Mouse (Mus musculus) forebrain, embryonic 10.5 days (tissue): ENCODE measurements around the gene Acer1. TPM values are rescaled to one million over a fixed set of nuclear protein-coding genes. Genes with fewer than 3 reads are reported as not detected.

Experiments used
- DNase-seq: peaks from one replicate; pipeline ENCODE4 v3.0.0-alpha.2; 2017; ENCODE audit warnings: low spot score; ENCODE audit errors: extremely low spot score
- H3K27ac ChIP-seq: fragments of 300-500 bp; sonication (generic); 2 replicates; pipeline ENCODE4 v1.5.1; 2016; ENCODE audit warnings: mild to moderate bottlenecking
- H3K27me3 ChIP-seq: fragments of 300-500 bp; sonication (generic); 2 replicates; pipeline ENCODE4 v1.6.1; 2016; ENCODE audit warnings: mild to moderate bottlenecking; ENCODE audit not compliant: poor library complexity, severe bottlenecking
- H3K36me3 ChIP-seq: fragments of 300-500 bp; sonication (generic); replicated peaks from 2 replicates; pipeline ENCODE4 v1.6.1; 2016; ENCODE audit warnings: mild to moderate bottlenecking, moderate library complexity
- H3K4me1 ChIP-seq: fragments of 300-500 bp; sonication (generic); 2 replicates; pipeline ENCODE4 v1.6.1; 2016
- H3K4me3 ChIP-seq: fragments of 300-500 bp; sonication (generic); 2 replicates; pipeline ENCODE4 v1.5.1; 2016; ENCODE audit warnings: mild to moderate bottlenecking, moderate library complexity
- H3K9me3 ChIP-seq: fragments of 300-500 bp; sonication (generic); 2 replicates; pipeline ENCODE4 v1.6.1; 2016; ENCODE audit warnings: mild to moderate bottlenecking, moderate library complexity
- WGBS: fragments of 180-500 bp; shearing (Covaris S2); methylation state at CpG from one replicate; pipeline ENCODE4 v1.1.7; 2016; 5-methylcytosine and 5-hydroxymethylcytosine counted together
- polyA plus RNA-seq: library from polyadenylated mRNA; unstranded; fragments of >200 nt; fragmentation: Nextera tagmentation; extraction: Ambion mirVana; gene quantifications from 2 replicates; pipeline ENCODE4 v1.2.1, GENCODE M21; 2016

Acer1 gene
- polyA plus RNA-seq, 1 experiment from 2014 or later, result not detected

- H3K4me3 ChIP-seq, result no peak overlapping the region
- H3K4me1 ChIP-seq, result peaks cover 3% of the 10 kb centered on the region; the same call in 1 of the 2 replicates
- no peaks in the 10 kb centered on the region for H3K36me3 ChIP-seq
- H3K27ac ChIP-seq, result no peak overlapping the region
- DNase-seq, result no peak
- no peaks in the 10 kb centered on the region for H3K9me3 ChIP-seq
- no peaks in the 10 kb centered on the region for H3K27me3 ChIP-seq
- 85% methylated on average over 4 of the region's 4 CpGs for WGBS
These were observed 23.3 kb downstream of the Acer1 start for GRCm38 (mm10) chr17:56958667-56959066.

GRCm38 (mm10) chr17:56957763-56958429 lies 24.0 kb downstream of the Acer1 start:
- H3K27ac ChIP-seq, result no peak overlapping the region
- peaks cover 3% of the 10 kb centered on the region; the same call in 1 of the 2 replicates for H3K4me1 ChIP-seq
- DNase-seq, result no peak
- no peaks in the 10 kb centered on the region for H3K36me3 ChIP-seq
- no peaks in the 10 kb centered on the region for H3K9me3 ChIP-seq
- H3K27me3 ChIP-seq, result no peaks in the 10 kb centered on the region
- WGBS, result 37% methylated on average over 11 of the region's 11 CpGs
- no peak overlapping the region for H3K4me3 ChIP-seq

DNA sequence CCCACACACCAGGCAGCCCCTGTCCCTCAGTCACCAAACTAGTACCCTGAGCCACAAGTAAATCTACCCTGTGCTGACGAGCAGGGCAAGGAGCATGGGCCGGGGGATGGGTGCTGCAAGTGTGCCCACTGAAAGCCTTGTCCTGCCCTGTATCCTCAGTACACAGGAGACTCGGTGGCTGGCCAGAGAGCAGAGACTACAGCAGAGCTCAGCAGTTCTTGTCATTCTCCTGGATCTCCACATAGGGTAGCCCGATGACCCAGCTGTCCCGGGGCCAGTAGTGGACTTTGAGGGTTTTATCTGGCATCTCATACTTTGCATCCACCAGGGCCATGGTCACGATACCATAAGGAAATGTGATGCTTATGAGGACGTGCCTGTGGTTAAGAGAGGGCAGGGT lies 27.1 kb downstream of the Acer1 start:
- no peak for DNase-seq
- H3K36me3 ChIP-seq, result no peaks in the 10 kb centered on the region
- WGBS, result 83% methylated on average over 7 of the region's 7 CpGs

DNA sequence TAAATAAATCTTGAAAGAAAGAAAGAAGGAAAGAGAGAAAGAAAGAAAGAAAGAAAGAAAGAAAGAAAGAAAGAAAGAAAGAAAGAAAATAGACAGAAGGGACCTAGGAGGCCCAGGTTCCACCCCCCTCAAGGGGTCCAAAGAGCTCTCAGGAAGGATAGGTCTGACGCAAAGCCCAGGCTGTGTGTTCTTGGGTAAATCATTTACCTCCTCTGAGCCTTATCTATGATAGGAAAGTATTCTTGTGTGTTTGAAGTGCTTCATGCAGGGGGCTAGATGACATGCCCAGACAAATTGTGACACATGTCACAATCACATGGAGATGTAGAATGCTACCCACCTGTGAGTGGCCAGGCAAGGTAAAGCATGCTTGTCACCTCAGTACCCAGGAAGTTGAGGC lies 29.3 kb downstream of the Acer1 start:
- no peak overlapping the region for H3K4me3 ChIP-seq
- no peak overlapping the region for H3K27ac ChIP-seq
- H3K9me3 ChIP-seq, result 0 out of 2 replicates have a peak, but pooled peaks cover 3% of the 10 kb centered on the region
- 93% methylated on average over 1 of the region's 1 CpGs for WGBS
- DNase-seq, result no peak
- no peaks in the 10 kb centered on the region for H3K27me3 ChIP-seq
- H3K4me1 ChIP-seq, result peaks cover 3% of the 10 kb centered on the region; the same call in 1 of the 2 replicates
- H3K36me3 ChIP-seq, result no peaks in the 10 kb centered on the region

More for the DNA sequence above, 27.1 kb downstream of the Acer1 start:
- Histone ChIP-seq H3K27ac (no peak overlapping the region), H3K27me3 (no peaks in the 10 kb centered on the region), H3K4me3 (no peak overlapping the region), H3K4me1 (peaks cover 3% of the 10 kb centered on the region; the same call in 1 of the 2 replicates), H3K9me3 (no peaks in the 10 kb centered on the region)

GRCm38 (mm10) chr17:56950915-56951314 lies 31.0 kb downstream of the Acer1 start:
- no peak for DNase-seq
- 15% methylated on average over 3 of the region's 3 CpGs for WGBS
- no peak overlapping the region for H3K4me3 ChIP-seq
- no peaks in the 10 kb centered on the region for H3K4me1 ChIP-seq
- peaks cover 6% of the 10 kb centered on the region; the same call in 1 of the 2 replicates for H3K9me3 ChIP-seq
- no peaks in the 10 kb centered on the region for H3K27me3 ChIP-seq
- no peaks in the 10 kb centered on the region for H3K36me3 ChIP-seq
- no peak overlapping the region for H3K27ac ChIP-seq

DNA sequence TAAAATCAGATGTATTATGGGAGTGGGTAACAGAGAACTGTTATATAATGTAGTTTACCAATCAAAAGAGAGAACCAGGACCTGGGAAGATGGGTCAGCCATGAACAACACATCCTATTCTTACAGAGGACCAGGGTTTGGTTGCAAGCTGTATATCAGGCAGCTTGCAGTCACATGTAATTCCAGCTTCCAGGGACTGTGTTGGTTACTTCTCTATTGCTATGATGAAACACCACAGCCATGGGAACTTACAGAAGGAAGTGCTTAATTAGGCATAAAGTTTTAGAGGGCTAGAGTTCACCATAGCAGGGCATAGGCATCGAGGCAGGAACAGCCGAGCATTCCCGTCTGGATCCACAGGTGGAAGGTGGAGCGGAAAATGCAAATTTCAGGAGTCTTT lies 43.2 kb downstream of the Acer1 start:
- peaks cover 5% of the 10 kb centered on the region; the same call in 1 of the 2 replicates for H3K9me3 ChIP-seq
- DNase-seq, result no peak
- peaks cover 16% of the 10 kb centered on the region for H3K4me1 ChIP-seq
- H3K4me3 ChIP-seq, result no peak overlapping the region
- peaks cover 2% of the 10 kb centered on the region for H3K36me3 ChIP-seq
- H3K27ac ChIP-seq, result no peak overlapping the region
- peaks cover 10% of the 10 kb centered on the region for H3K27me3 ChIP-seq
- WGBS, result 86% methylated on average over 4 of the region's 4 CpGs

DNA sequence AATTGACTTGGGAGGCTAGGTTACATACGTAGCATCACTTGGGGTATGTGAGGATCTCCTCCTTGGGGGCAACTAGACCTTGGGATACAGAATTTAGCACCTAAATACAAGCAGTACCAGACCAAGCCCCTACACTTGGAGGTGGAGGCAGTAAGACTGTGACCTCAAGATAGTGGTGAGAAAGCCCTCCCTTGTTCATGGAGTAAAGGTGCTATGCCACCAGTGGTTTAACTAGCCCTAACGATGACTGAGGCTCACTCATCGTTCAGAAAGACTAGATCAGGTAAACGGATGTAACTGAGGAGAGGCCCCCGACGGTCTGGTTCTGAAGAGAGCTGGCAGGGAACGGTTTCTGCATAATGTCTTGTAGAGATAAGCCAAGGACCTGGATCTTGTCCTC lies 45.2 kb downstream of the Acer1 start:
- DNase-seq, result no peak
- Histone ChIP-seq H3K27ac (no peak overlapping the region), H3K36me3 (peaks cover 23% of the 10 kb centered on the region), H3K27me3 (peaks cover 10% of the 10 kb centered on the region), H3K4me3 (no peak overlapping the region), H3K4me1 (peaks cover 35% of the 10 kb centered on the region), H3K9me3 (peaks cover under 1% of the 10 kb centered on the region; the same call in 1 of the 2 replicates)
- 97% methylated on average over 7 of the region's 7 CpGs for WGBS

- 2% methylated on average over 76 of the region's 76 CpGs for WGBS
- H3K36me3 ChIP-seq, result peaks cover 33% of the 10 kb centered on the region
- H3K27ac ChIP-seq, result peak within 1 kb of the TSS; percentile 97
- H3K27me3 ChIP-seq, result peaks cover 10% of the 10 kb centered on the region
- H3K4me3 ChIP-seq, result peak within 1 kb of the TSS; percentile 97
- H3K9me3 ChIP-seq, result no peaks in the 10 kb centered on the region; the same call in 1 of the 2 replicates
- peaks cover 37% of the 10 kb centered on the region for H3K4me1 ChIP-seq
- peak; percentile 99 for DNase-seq
These were observed 46.4 kb downstream of the Acer1 start, which contains the start of gene Mllt1 for GRCm38 (mm10) chr17:56935363-56936131. Gene Mllt1 (minus strand): TSS chr17:56935415.

GRCm38 (mm10) chr17:56934545-56935330 lies 47.2 kb downstream of the Acer1 start:
- no peaks in the 10 kb centered on the region; the same call in 1 of the 2 replicates for H3K9me3 ChIP-seq
- no peak for DNase-seq
- peaks cover 10% of the 10 kb centered on the region for H3K27me3 ChIP-seq
- H3K27ac ChIP-seq, result peak overlapping the region; percentile 97
- WGBS, result 2% methylated on average over 43 of the region's 45 CpGs
- H3K4me1 ChIP-seq, result peaks cover 42% of the 10 kb centered on the region
- H3K36me3 ChIP-seq, result peaks cover 40% of the 10 kb centered on the region
- H3K4me3 ChIP-seq, result peak overlapping the region; percentile 97

GRCm38 (mm10) chr17:56933395-56933794 lies 48.5 kb downstream of the Acer1 start:
- DNase-seq, result no peak
- peak overlapping the region; percentile 97 for H3K4me3 ChIP-seq
- peaks cover 47% of the 10 kb centered on the region for H3K4me1 ChIP-seq
- no peaks in the 10 kb centered on the region; the same call in 1 of the 2 replicates for H3K9me3 ChIP-seq
- peaks cover 10% of the 10 kb centered on the region for H3K27me3 ChIP-seq
- no peak overlapping the region for H3K27ac ChIP-seq
- WGBS, result 94% methylated on average over 2 of the region's 2 CpGs
- H3K36me3 ChIP-seq, result peaks cover 50% of the 10 kb centered on the region

- Histone ChIP-seq H3K36me3 (peaks cover 83% of the 10 kb centered on the region), H3K4me3 (no peak overlapping the region), H3K9me3 (no peaks in the 10 kb centered on the region), H3K27me3 (no peaks in the 10 kb centered on the region), H3K4me1 (peaks cover 45% of the 10 kb centered on the region), H3K27ac (no peak overlapping the region)
- 90% methylated on average over 8 of the region's 8 CpGs for WGBS
- DNase-seq, result no peak
These were observed 51.9 kb downstream of the Acer1 start for GRCm38 (mm10) chr17:56930026-56930425.

DNA sequence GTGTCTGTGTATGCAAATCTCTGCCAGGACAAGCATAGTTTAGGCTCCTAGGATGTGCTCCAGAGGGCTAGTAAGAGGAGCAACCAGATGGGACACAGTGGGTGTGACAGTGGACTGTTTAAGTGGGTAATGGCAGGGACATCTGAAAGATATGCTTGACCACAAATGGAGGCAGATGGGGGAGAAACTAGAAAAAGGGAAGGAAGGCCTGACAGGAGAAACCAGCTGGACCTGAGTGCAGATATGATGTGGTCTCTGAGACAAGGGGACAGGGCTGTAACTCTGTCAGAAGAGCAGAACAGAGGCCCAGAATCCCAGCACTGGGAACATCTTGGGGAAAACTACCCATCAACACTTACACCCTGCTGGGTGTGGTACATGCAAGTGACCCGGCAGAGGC lies 52.4 kb downstream of the Acer1 start:
- DNase-seq, result no peak
- Histone ChIP-seq H3K4me1 (peaks cover 41% of the 10 kb centered on the region), H3K9me3 (no peaks in the 10 kb centered on the region), H3K4me3 (no peak overlapping the region), H3K27me3 (no peaks in the 10 kb centered on the region), H3K27ac (no peak overlapping the region), H3K36me3 (peaks cover 88% of the 10 kb centered on the region)
- 94% methylated on average over 1 of the region's 1 CpGs for WGBS
